Mouse (Mus musculus) heart, adult 2 months (tissue): ENCODE measurements around the gene Pik3ip1.

Experiments
- CTCF ChIP-seq: fragments of 200-600 bp; IDR thresholded peaks from 2 replicates; pipeline ENCODE4 v1.8.1; 2022; ENCODE audit warnings: antibody characterized with exemption, mild to moderate bottlenecking, moderate library complexity
- EP300 ChIP-seq: fragments of 200-500 bp; IDR thresholded peaks from 2 replicates; pipeline ENCODE4 v1.6.1; 2011; ENCODE audit warnings: low read depth, low read length, control low read depth; ENCODE audit not compliant: insufficient read depth
- POLR2A ChIP-seq: fragments of 200-500 bp; IDR thresholded peaks from 2 replicates; pipeline ENCODE4 v1.6.1; 2011; ENCODE audit warnings: mild to moderate bottlenecking, low read depth, low read length, control low read depth; ENCODE audit not compliant: insufficient read depth

- TF ChIP-seq POLR2A (no peak), CTCF (no peak), EP300 (no peak)
Measured at GRCm38 (mm10) chr11:3334711-3335316, 4.6 kb downstream of the Pik3ip1 start.
